Mouse (Mus musculus) intestine, embryonic 16.5 days (tissue): ENCODE data around the gene Pikfyve. TPM values are rescaled to one million over a fixed set of nuclear protein-coding genes. Genes with fewer than 3 reads are reported as not detected.

ENCODE experiments used
- ATAC-seq: fragments of 200-750 bp; cut with Nextera tagmentation; 2 replicates; pipeline ENCODE4 v1.8.0; 2017; ENCODE audit warnings: moderate TSS enrichment, moderate library complexity
- H3K27ac ChIP-seq: fragments of 300-500 bp; sonication (generic); 2 replicates; pipeline ENCODE4 v1.5.1; 2014; ENCODE audit warnings: mild to moderate bottlenecking, low read length
- H3K27me3 ChIP-seq: fragments of 300-500 bp; sonication (generic); replicated peaks from 2 replicates; pipeline ENCODE4 v1.6.1; 2014; ENCODE audit warnings: low read length, control low read depth, mixed read lengths; ENCODE audit not compliant: control insufficient read depth, insufficient read depth
- H3K36me3 ChIP-seq: fragments of 300-500 bp; sonication (generic); 2 replicates; pipeline ENCODE4 v1.6.1; 2014; ENCODE audit warnings: low read length, control low read depth; ENCODE audit not compliant: control insufficient read depth, insufficient read depth
- H3K4me1 ChIP-seq: fragments of 300-500 bp; sonication (generic); 2 replicates; pipeline ENCODE4 v1.6.1; 2014; ENCODE audit warnings: low read length, control low read depth, mixed read lengths; ENCODE audit not compliant: control insufficient read depth, insufficient read depth
- H3K4me2 ChIP-seq: fragments of 300-500 bp; sonication (generic); 2 replicates; pipeline ENCODE4 v1.6.1; 2014; ENCODE audit warnings: low read depth, low read length, control low read depth
- H3K4me3 ChIP-seq: fragments of 300-500 bp; sonication (generic); 2 replicates; pipeline ENCODE4 v1.5.1; 2014; ENCODE audit warnings: mild to moderate bottlenecking, low read length
- H3K9ac ChIP-seq: fragments of 300-500 bp; sonication (generic); 2 replicates; pipeline ENCODE4 v1.6.1; 2014; ENCODE audit warnings: low read depth, low read length
- H3K9me3 ChIP-seq: fragments of 300-500 bp; sonication (generic); 2 replicates; pipeline ENCODE4 v1.6.1; 2016; ENCODE audit warnings: low read length, control low read depth; ENCODE audit not compliant: control insufficient read depth
- WGBS: fragments of 180-500 bp; shearing (Covaris S2); extraction: QIAGEN DNeasy Blood & Tissue Kit; methylation state at CpG from one replicate; pipeline ENCODE4 v1.1.7; 2014; 5-methylcytosine and 5-hydroxymethylcytosine counted together
- polyA plus RNA-seq: library from polyadenylated mRNA; unstranded; fragments of >200 nt; fragmentation: Nextera tagmentation; extraction: Ambion mirVana; gene quantifications from 2 replicates; pipeline ENCODE4 v1.2.1, GENCODE M21; 2015

Gene Pikfyve
- polyA plus RNA-seq, 1 experiment from 2014 or later = 6.2 TPM

DNA sequence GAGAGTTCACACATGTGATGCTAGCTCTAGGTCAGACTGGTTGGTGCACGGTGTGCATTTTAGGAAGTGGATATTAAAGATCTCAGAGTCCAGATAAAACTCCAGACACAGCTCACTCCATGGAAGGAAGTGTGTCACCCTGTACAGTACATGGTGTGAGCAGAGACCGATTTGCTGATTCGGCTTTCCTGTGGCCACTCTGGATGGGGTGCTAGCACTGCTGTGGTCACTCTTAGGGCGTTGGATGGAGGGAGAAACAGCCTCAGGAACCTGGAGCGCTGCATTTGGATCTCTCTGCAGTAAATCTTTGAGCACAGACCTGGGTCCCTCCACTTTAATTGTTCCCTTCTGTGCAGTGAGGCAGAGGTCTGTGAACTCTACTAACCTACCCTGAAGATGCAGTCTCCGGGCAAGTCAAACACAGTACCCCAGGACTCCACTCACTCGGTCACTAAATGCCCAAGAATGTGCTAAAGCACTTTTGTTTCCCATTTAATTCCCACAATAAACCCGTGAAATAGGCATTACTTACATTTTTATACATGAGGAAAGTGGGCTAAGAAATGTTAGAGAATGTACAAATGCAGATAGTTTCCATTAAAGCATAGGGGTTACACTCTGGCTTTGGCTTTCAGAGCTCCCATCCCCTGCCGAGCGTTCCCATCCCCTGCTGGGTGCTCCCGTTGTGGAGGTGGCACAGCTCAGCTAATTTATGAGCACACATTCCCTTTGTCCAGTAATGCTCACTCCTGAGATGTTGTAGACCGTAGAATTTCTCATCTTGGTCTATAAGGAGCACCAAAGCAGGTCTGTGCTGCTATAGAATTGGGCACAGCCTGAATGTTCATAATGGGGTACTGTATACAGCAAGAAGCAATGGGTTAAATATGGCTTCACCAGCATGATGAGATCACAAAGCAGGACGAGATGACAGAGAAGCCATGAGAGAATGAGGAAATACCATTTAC lies 127.9 kb downstream of the Pikfyve start:
- WGBS = 64% methylated on average over 13 of the region's 13 CpGs

DNA sequence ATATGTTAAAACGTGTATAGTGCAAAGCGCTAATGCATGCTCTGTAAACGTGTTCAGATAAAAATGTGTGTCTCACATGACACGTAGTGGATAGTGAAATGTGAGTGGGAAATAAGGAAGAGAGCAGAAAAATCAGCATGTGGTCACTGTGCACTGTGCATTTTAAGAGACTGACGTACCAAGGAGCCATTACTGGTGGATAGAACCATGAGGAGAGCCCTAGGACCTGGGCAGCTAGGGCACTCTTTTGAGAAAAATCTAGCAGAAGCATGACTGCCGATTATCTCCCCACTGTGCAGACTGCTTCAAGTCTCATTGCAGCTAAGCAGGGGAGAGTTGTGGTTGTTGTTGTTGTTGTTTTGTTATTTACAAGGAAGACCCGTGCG lies 128.5 kb downstream of the Pikfyve start:
- WGBS = 83% methylated on average over 8 of the region's 8 CpGs
- Histone ChIP-seq H3K36me3 (no peaks in the 10 kb centered on the region), H3K4me1 (0 out of 2 replicates have a peak, but pooled peaks cover 3% of the 10 kb centered on the region), H3K4me3 (no peak overlapping the region), H3K9me3 (no peaks in the 10 kb centered on the region), H3K27ac (no peak overlapping the region), H3K9ac (no peak overlapping the region), H3K4me2 (no peak overlapping the region), H3K27me3 (peaks cover 12% of the 10 kb centered on the region; the same call in 1 of the 2 replicates)
- ATAC-seq = no peak

More for the DNA sequence above, 127.9 kb downstream of the Pikfyve start:
- Histone ChIP-seq H3K27me3 (peaks cover 12% of the 10 kb centered on the region; the same call in 1 of the 2 replicates), H3K4me3 (no peak overlapping the region), H3K9ac (no peak overlapping the region), H3K4me1 (0 out of 2 replicates have a peak, but pooled peaks cover 3% of the 10 kb centered on the region), H3K4me2 (no peak overlapping the region), H3K9me3 (no peaks in the 10 kb centered on the region), H3K36me3 (no peaks in the 10 kb centered on the region), H3K27ac (no peak overlapping the region)
- no peak for ATAC-seq

Other genes with a start within 250 kb of the Pikfyve start
- gene Plekhm3, start 229.9 kb upstream of the Pikfyve start, polyA plus RNA-seq = 3.4 and 3.9 TPM in 2 replicates
- 0.11 and 1.4 TPM in 2 replicates for gene Akr1cl, start 153.9 kb upstream of the Pikfyve start, polyA plus RNA-seq
- not detected in 2 replicates for gene Cryge, start 135.5 kb upstream of the Pikfyve start, polyA plus RNA-seq
- gene Crygd, start 123.2 kb upstream of the Pikfyve start, polyA plus RNA-seq = not detected in 2 replicates
- gene Crygc, start 113.0 kb upstream of the Pikfyve start, polyA plus RNA-seq = not detected in 2 replicates
- not detected in 2 replicates for gene Crygb, start 104.4 kb upstream of the Pikfyve start, polyA plus RNA-seq
- gene Cryga, start 83.3 kb upstream of the Pikfyve start, polyA plus RNA-seq = not detected in 2 replicates
- not detected in 2 replicates for gene Gm28845, start 67.1 kb upstream of the Pikfyve start, polyA plus RNA-seq
- gene D630023F18Rik, start 63.5 kb upstream of the Pikfyve start, polyA plus RNA-seq = 0.34 TPM in 1 of 2 replicates, not detected in the other
- gene Idh1, start 183 bp upstream of the Pikfyve start, polyA plus RNA-seq = 302 and 321 TPM in 2 replicates
- gene Pth2r, start 95.4 kb downstream of the Pikfyve start, polyA plus RNA-seq = 0.07 TPM in 1 of 2 replicates, not detected in the other